Mouse (Mus musculus) layer of hippocampus, adult 6 months (tissue): ENCODE data around the gene Cabcoco1. TPM values are rescaled to one million over a fixed set of nuclear protein-coding genes. Genes with fewer than 3 reads are reported as not detected.

ENCODE experiments used
- long read RNA-seq, 2 experiments: library from polyadenylated mRNA; unstranded; transcript quantifications; one replicate each; pipeline ENCODE4 v2.0.0; 2019 to 2020
- polyA plus RNA-seq: library from polyadenylated mRNA; unstranded; fragments of <200 nt; fragmentation: Nextera tagmentation; gene quantifications from 2 replicates; pipeline ENCODE4 v1.2.3, GENCODE M21; 2021

Gene Cabcoco1
- 7.9 and 10.4 TPM in 2 replicates for polyA plus RNA-seq
- long read RNA-seq, experiment 1, transcript Cabcoco1-201 (8 exons, 1,262 nt) = major isoform, 8 of 8 reads
- long read RNA-seq, experiment 1, partial matches to known transcripts = 0 of 8 reads
- long read RNA-seq, experiment 1, other reads (novel, unspliced or antisense) = 0 of 8 reads
- long read RNA-seq, experiment 2, transcript Cabcoco1-201 (8 exons, 1,262 nt) = major isoform, 13 of 17 reads
- long read RNA-seq, experiment 2, partial matches to known transcripts = 1 of 17 reads
- long read RNA-seq, experiment 2, other reads (novel, unspliced or antisense) = 3 of 17 reads

GRCm38 (mm10) chr10:68541139-68541942, at the start of gene Cabcoco1:
Gene Cabcoco1 (minus strand): TSS chr10:68541896.

Other genes with a start within 250 kb of the Cabcoco1 start
- gene Tmem26, start 181.8 kb upstream of the Cabcoco1 start, polyA plus RNA-seq = 0.05 and 0.09 TPM in 2 replicates